Mouse (Mus musculus) neural tube, embryonic 15.5 days (tissue): ENCODE results near the gene Dsn1. TPM values are rescaled to one million over a fixed set of nuclear protein-coding genes. Genes with fewer than 3 reads are reported as not detected.

Experiments
- ATAC-seq: fragments of 200-750 bp; cut with Nextera tagmentation; 2 replicates; pipeline ENCODE4 v1.8.0; 2017; ENCODE audit warnings: mild to moderate bottlenecking, moderate TSS enrichment, moderate library complexity; ENCODE audit not compliant: low FRiP score
- H3K27ac ChIP-seq: fragments of 300-500 bp; sonication (generic); replicated peaks from 2 replicates; pipeline ENCODE4 v1.5.1; 2015; ENCODE audit warnings: mild to moderate bottlenecking, inconsistent platforms
- H3K27me3 ChIP-seq: fragments of 300-500 bp; sonication (generic); replicated peaks from 2 replicates; pipeline ENCODE4 v1.6.1; 2015; ENCODE audit warnings: inconsistent platforms
- H3K36me3 ChIP-seq: fragments of 300-500 bp; sonication (generic); 2 replicates; pipeline ENCODE4 v1.6.1; 2015; ENCODE audit warnings: inconsistent platforms
- H3K4me1 ChIP-seq: fragments of 300-500 bp; sonication (generic); 2 replicates; pipeline ENCODE4 v1.6.1; 2015; ENCODE audit warnings: inconsistent platforms
- H3K4me2 ChIP-seq: fragments of 300-500 bp; sonication (generic); 2 replicates; pipeline ENCODE4 v1.6.1; 2015; ENCODE audit warnings: inconsistent platforms, mild to moderate bottlenecking, moderate library complexity
- H3K4me3 ChIP-seq: fragments of 300-500 bp; sonication (generic); replicated peaks from 2 replicates; pipeline ENCODE4 v1.5.1; 2015; ENCODE audit warnings: mild to moderate bottlenecking, inconsistent platforms
- H3K9ac ChIP-seq: fragments of 300-500 bp; sonication (generic); replicated peaks from 2 replicates; pipeline ENCODE4 v1.6.1; 2015; ENCODE audit warnings: mild to moderate bottlenecking, inconsistent platforms
- H3K9me3 ChIP-seq: fragments of 300-500 bp; sonication (generic); replicated peaks from 2 replicates; pipeline ENCODE4 v1.6.1; 2016; ENCODE audit warnings: inconsistent platforms
- WGBS: fragments of 180-500 bp; shearing (Covaris S2); methylation state at CpG from one replicate; pipeline ENCODE4 v1.1.7; 2015; ENCODE audit warnings: mixed read lengths; 5-methylcytosine and 5-hydroxymethylcytosine counted together
- polyA plus RNA-seq: library from polyadenylated mRNA; unstranded; fragments of >200 nt; fragmentation: Nextera tagmentation; extraction: Ambion mirVana; gene quantifications from 2 replicates; pipeline ENCODE4 v1.2.1, GENCODE M21; 2015

The Dsn1 gene
- polyA plus RNA-seq, 1 experiment from 2014 or later, result 8.3 TPM

DNA sequence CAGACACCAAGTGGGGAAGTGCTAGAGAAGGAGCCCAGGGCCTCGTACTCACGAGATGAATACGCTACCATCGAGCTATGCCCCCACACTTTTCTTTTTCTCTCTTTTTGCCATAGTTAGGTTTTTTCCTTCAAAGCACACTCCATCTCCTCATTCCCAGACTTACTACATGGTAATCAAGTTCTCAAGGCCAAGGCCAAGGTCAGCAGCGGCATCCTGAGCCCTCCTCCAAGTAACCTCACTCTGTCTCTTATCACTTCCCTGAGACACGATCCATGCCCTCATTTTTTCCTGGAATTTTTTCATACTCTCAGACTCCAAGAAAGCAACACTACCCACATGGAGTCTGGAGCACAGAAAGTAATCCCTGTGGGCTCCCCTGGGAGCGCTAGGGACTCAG is 43.1 kb downstream of the Dsn1 start:
- H3K9ac ChIP-seq, result no peak overlapping the region
- no peak for ATAC-seq
- no peaks in the 10 kb centered on the region for H3K27me3 ChIP-seq
- H3K4me2 ChIP-seq, result no peak overlapping the region
- 93% methylated on average over 7 of the region's 7 CpGs for WGBS
- no peak overlapping the region for H3K4me3 ChIP-seq
- no peaks in the 10 kb centered on the region for H3K9me3 ChIP-seq
- H3K36me3 ChIP-seq, result no peaks in the 10 kb centered on the region
- no peak overlapping the region for H3K27ac ChIP-seq
- H3K4me1 ChIP-seq, result peaks cover 3% of the 10 kb centered on the region; the same call in 1 of the 2 replicates

DNA sequence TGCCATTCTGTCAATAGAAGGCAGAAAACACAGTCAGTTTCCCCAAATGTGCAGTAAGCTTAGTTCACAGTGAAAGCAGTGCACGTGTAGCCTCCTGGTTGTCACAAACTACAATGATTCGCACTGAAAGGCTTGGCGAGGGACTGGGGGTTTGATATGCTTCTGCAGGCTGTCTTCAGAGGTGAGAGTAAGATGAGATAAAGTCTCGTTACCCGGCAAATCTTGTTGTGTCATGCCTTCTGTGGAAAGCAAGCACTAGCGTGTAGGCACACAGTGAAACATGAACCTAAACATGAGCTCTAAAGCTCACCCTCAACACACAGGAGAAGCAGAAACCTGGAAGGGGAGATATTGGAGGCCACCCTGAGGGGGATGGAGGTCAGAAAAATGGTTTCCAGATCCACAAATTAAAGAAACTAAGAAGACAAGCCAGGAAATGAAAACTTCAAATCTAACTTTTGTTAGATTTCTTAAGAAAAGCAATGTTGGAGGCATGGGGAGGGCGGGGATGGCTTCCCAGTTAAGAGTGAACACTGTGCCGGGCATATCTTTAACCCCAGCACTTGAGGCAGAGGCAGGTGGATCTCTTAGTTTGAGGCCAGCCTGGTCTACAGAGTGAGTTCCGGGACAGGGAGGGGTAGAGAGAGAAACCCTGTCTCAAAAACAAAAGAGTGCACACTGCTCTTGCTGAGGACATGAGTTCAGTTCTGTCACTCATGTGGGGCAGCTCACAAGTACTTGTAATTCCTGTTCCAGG is 48.3 kb downstream of the Dsn1 start:
- no peak overlapping the region for H3K4me3 ChIP-seq
- no peak overlapping the region for H3K9ac ChIP-seq
- H3K4me1 ChIP-seq, result no peaks in the 10 kb centered on the region
- no peak for ATAC-seq
- no peaks in the 10 kb centered on the region for H3K27me3 ChIP-seq
- no peaks in the 10 kb centered on the region for H3K9me3 ChIP-seq
- no peak overlapping the region for H3K27ac ChIP-seq
- peaks cover 3% of the 10 kb centered on the region; the same call in 1 of the 2 replicates for H3K36me3 ChIP-seq
- WGBS, result 93% methylated on average over 9 of the region's 9 CpGs
- H3K4me2 ChIP-seq, result no peak overlapping the region

DNA sequence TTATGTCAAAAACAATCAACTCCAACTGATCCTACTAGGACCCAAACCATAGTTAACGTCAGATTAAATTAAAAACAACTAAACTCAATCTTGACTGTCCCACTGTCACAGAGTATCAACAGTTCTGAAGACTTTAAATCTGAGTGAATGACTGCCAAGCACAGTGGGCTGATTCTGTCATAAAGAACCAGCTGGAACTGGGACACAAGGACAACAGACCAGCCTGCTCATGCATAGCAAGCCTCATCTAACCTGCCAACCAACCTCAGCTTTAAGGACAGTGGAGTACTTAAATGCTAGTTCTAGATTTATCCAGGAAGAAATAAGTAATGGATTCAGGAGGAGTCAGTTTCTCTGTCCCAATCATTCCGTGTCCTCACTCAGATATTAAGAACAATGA is 49.9 kb downstream of the Dsn1 start:
- ATAC-seq, result no peak
- 90% methylated on average over 2 of the region's 2 CpGs for WGBS
- Histone ChIP-seq H3K9ac (no peak overlapping the region), H3K9me3 (no peaks in the 10 kb centered on the region), H3K27ac (no peak overlapping the region), H3K4me1 (no peaks in the 10 kb centered on the region), H3K36me3 (peaks cover 3% of the 10 kb centered on the region; the same call in 1 of the 2 replicates), H3K27me3 (no peaks in the 10 kb centered on the region), H3K4me3 (no peak overlapping the region), H3K4me2 (no peak overlapping the region)

DNA sequence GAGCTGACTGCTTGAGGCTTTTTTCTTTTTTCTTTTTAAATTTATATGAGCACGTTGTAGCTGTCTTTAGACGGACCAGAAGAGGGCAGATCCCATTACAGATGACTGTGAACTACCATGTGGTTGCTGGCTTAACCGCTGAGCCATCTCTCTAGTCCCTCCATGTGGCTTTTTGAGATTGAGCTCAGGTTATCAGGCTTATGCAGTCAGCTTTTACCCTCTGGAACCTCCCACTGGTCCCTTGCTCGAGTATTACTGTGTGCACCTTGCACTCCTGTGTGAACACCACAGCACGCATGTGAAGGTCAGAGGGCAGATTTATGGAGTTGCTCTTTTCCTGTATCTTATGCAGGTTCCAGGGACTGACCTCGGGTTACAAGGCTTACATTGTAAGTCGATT is 50.6 kb downstream of the Dsn1 start:
- Histone ChIP-seq H3K27ac (no peak overlapping the region), H3K9me3 (no peaks in the 10 kb centered on the region), H3K27me3 (no peaks in the 10 kb centered on the region), H3K4me3 (no peak overlapping the region), H3K9ac (no peak overlapping the region), H3K4me1 (no peaks in the 10 kb centered on the region), H3K36me3 (peaks cover 3% of the 10 kb centered on the region; the same call in 1 of the 2 replicates), H3K4me2 (no peak overlapping the region)
- ATAC-seq, result no peak
- 79% methylated on average over 7 of the region's 7 CpGs for WGBS

DNA sequence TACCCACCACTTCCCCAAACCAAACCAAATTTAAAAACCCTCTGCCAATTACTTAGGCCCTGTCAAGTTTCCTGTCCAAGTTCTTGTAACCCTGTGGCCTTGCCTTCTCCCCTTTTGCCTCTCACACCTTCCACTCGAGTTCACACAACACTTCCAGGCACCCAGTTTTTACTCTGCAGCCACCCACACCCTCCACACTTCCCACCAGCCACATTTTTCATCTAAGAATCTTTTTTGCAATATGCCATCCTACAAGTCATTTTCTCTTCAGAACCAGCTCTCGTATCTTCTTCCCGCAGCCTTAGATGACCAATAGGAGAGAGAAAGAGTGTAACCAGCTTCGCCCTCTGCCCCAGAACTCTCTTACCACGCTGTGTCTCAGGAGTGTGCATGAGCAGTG is 52.5 kb downstream of the Dsn1 start:
- Histone ChIP-seq H3K27ac (no peak overlapping the region), H3K9ac (no peak overlapping the region), H3K4me1 (no peaks in the 10 kb centered on the region), H3K4me2 (no peak overlapping the region), H3K4me3 (no peak overlapping the region), H3K27me3 (no peaks in the 10 kb centered on the region), H3K36me3 (peaks cover 3% of the 10 kb centered on the region; the same call in 1 of the 2 replicates), H3K9me3 (no peaks in the 10 kb centered on the region)
- 88% methylated on average over 5 of the region's 5 CpGs for WGBS
- ATAC-seq, result no peak

DNA sequence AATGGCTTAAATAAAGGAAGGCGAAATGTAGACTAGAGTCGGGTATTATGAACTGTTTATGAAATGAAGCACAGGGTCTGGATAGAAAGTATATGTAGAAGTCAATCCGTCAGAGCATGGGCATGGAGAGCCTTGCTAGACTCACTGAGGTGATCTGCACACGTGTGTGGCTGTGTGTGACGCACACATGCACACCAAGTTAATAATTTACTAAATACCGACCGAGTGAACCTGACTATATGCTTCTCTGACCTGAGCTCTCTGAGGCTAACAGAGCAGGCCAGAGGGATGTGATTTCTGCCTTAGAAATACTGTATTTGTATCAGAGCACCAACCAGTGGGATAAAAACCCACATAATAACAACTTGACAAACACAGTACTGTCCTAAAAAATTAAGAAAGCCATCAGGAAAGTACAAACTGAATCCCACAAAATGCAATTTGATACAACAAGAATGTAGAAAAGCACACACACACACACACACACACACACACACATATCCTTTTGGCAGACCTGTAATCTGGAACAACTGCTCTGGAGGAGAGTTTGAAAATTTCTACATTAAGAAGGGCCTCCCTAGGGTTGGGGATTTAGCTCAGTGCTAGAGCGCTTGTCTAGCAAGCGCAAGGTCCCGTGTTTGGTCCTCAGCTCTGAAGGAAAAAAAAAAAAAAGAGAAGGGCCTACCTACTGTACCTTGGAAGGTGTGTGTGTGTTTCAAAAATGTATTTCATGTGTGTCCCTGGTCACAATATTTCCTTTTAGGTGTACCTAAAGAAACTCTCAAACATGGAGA is 55.5 kb downstream of the Dsn1 start:
- no peaks in the 10 kb centered on the region for H3K27me3 ChIP-seq
- no peak for ATAC-seq
- H3K4me1 ChIP-seq, result no peaks in the 10 kb centered on the region
- WGBS, result 86% methylated on average over 10 of the region's 10 CpGs
- H3K9ac ChIP-seq, result no peak overlapping the region
- no peak overlapping the region for H3K4me3 ChIP-seq
- no peaks in the 10 kb centered on the region for H3K9me3 ChIP-seq
- no peak overlapping the region for H3K27ac ChIP-seq
- peaks cover 16% of the 10 kb centered on the region; the same call in 1 of the 2 replicates for H3K36me3 ChIP-seq
- H3K4me2 ChIP-seq, result no peak overlapping the region

DNA sequence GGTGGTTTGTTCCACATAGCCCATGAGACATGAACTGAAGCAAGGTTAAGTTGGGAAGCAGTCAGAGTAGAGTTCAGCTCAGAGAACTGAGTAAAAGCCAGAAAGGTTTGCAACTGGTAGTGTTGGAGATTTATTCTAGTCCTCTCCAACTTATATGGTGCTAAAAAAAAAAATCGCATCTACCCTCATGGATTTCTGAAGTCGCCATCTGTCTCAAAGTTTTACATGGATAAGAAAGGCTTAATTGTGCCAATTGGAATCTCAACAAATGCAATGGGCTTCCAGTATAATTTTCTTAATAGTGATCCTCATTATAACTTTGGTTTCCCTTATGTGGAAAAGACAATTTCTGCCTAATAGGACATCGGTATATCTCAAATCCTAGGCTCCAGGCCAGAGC is 56.1 kb downstream of the Dsn1 start:
- H3K27me3 ChIP-seq, result no peaks in the 10 kb centered on the region
- ATAC-seq, result no peak
- H3K27ac ChIP-seq, result no peak overlapping the region
- no peak overlapping the region for H3K4me3 ChIP-seq
- 95% methylated on average over 3 of the region's 3 CpGs for WGBS
- peaks cover 21% of the 10 kb centered on the region for H3K36me3 ChIP-seq
- H3K4me1 ChIP-seq, result no peaks in the 10 kb centered on the region
- H3K9ac ChIP-seq, result no peak overlapping the region
- no peaks in the 10 kb centered on the region for H3K9me3 ChIP-seq
- no peak overlapping the region for H3K4me2 ChIP-seq

Other genes starting within 250 kb of the Dsn1 start
- gene Myl9, start 231.7 kb downstream of the Dsn1 start, polyA plus RNA-seq, result 40.8 and 169 TPM in 2 replicates
- gene Tgif2, start 167.1 kb downstream of the Dsn1 start, polyA plus RNA-seq, result 10.3 and 16.5 TPM in 2 replicates
- gene 4930518I15Rik, start 149.2 kb downstream of the Dsn1 start, polyA plus RNA-seq, result 7.6 and 8.9 TPM in 2 replicates
- 152 TPM in 2 replicates for gene Rab5if, start 144.0 kb downstream of the Dsn1 start, polyA plus RNA-seq
- 0.22 and 7.3 TPM in 2 replicates for gene Sla2, start 120.0 kb downstream of the Dsn1 start, polyA plus RNA-seq
- 158 and 168 TPM in 2 replicates for gene Ndrg3, start 15.1 kb downstream of the Dsn1 start, polyA plus RNA-seq
- gene Soga1, start 72.1 kb upstream of the Dsn1 start, polyA plus RNA-seq, result 3.3 and 4.9 TPM in 2 replicates
- 0.43 TPM in 1 of 2 replicates, not detected in the other for gene Tldc2, start 79.9 kb upstream of the Dsn1 start, polyA plus RNA-seq
- 11.9 and 14.6 TPM in 2 replicates for gene Samhd1, start 128.1 kb upstream of the Dsn1 start, polyA plus RNA-seq
- 4.9 and 9.2 TPM in 2 replicates for gene Rbl1, start 197.4 kb upstream of the Dsn1 start, polyA plus RNA-seq